Mouse (Mus musculus) NIH3T3 (cell line): ENCODE results near the gene Col7a1.

Experiments used
- DNase-seq: peaks from one replicate; pipeline ENCODE4 v3.0.0-alpha.2; 2012; ENCODE audit warnings: low read depth

The Col7a1 gene

DNA sequence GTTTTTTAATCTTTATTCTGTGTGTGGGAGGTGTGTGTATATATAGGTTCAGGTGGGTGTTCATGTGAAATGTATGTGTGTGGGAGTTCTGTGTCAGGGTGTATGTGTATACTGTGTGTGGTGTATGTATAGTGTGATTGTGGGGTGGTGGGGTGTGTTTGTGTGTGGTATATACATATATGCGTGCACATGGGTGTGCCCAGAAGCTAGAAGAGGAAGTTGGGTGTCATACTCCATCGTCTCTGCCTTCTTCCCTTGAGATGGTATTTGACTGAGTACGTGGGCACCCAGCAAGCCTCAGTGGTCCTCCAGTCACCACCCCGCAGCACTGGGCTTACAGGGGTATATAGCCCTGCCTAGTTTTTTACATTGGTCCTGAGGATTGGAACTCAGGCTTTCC is 68.0 kb downstream of the Col7a1 start:
- DNase-seq = no peak

DNA sequence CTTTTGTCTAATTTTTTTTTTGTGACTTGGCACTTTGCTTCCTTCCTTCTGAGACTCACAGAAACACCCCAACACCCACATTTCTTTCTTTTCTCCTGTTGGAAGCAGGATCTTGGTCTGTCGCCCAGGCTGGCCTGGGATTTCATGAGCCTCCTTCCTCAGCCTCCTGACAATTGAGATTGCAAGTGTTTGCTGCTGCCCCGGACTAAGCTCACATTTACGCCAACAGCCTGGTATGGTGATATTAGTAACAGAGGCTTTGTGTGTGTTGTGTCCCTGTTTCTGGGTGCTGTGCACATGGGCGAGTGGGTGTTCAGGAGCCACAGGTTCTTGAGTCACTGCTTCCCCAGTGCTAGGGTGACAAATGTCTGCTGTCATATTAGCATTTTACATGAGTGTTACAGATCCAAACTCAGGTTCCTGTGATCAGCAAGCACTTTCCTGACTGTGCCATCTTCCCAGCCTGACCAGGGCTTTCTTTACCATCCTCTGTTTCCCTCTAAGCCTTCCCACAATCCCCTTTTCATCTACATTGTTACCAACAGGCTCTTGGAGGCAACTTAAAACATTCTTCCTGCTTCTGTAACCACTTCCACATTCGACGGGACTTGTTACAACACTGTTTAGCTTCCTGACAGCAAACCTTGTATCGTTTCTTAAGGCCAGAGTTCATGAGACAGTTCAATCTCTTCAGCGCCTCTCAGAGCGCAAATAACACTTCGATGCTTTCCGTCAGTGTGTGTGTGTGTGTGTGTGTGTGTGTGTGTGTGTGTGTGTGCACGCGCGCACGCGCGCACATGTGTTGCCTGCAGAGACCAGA is 69.7 kb downstream of the Col7a1 start:
- DNase-seq = no peak

DNA sequence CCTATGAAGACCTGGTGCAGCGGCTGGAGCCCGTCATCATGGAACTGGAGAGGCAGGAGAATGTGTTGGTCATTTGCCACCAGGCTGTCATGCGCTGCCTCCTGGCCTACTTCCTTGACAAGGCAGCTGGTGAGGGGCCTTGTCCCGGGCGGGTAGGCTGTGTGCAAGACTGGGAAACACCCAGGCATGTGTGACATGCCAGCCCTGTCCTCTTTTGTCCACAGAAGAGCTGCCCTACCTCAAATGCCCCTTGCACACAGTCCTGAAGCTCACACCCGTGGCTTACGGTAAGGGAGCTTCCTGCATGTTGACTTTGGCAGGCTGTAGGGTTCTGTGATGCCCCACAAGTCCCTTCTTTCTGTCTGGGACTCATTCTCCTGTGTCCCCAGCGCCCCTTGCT is 74.1 kb downstream of the Col7a1 start:
- DNase-seq = no peak

DNA sequence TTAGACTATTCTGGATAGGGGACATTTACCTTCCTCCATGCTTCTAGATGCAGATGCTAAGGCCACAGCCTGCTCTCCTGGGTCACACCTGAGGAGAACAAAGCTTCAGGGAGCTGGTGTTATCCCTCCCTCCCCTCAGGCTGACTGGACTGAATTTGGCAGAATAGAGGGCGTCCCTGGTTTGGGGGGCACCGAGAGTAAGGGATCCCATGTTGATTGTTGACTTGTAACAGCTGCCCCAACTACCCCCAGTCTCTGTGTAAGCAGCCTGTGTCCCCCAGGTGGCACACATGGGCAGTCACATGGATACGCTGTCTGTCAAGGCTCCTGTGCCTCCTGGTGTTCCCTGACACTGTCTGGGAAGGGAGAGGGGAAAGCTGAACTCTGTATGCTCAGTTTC is 75.0 kb downstream of the Col7a1 start:
- DNase-seq = no peak

DNA sequence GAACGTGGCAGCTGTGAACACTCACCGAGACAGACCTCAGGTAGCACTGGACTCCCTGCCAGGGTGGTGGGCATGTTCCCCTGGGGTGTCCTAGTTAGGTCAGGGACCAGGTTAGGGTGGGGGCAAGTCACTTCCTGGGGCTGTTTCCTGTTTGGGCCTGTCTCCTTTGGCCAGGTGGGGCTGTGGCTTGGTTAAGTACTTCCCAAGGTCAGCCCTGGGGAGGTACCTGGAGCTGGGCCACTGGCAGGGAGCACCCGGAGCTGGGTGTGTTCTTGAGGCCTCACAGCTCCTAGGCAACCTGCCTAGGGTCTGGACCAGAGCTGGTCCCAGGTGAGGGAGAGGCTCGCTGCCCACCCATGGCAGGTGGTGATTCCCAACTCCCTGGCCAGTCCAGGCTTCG is 75.5 kb downstream of the Col7a1 start:
- DNase-seq = no peak

DNA sequence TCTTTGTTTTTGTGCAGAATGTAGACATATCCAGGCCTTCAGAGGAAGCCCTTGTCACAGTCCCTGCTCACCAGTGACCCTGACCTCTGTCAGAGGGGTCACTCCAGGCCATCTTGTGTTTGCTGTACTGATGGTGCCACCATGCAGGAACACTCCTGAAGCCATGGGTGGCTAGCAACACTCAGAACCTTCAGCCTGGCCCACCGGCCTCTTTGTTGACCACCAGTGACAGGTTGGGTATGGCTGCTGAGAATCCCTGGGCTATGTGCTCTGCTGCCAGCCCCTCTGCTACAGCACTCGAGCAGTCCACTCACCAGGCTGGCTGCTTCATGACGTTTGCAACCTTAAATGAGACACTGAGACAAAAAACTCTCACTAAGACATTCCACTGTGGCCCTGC is 76.9 kb downstream of the Col7a1 start:
- DNase-seq = no peak

DNA sequence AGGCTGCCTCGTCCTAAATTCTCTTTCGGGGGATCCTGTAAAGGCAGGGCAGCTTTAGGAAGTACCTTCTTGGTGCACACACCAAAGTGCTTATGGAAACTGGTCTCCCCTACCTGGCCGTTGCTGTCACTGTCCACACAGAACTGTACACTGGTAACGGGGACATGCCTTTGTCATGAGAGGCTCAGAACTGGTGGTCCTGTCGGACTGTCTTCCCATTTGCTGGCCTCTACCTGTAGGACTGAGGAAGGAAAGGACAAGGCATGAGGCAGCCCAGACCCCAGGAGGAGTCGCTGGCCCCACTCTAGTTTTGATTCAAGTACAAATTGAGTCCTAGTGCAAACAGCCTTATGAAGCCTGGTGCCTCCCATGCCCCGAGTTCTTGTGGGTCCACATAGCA is 77.6 kb downstream of the Col7a1 start:
- DNase-seq = no peak

DNA sequence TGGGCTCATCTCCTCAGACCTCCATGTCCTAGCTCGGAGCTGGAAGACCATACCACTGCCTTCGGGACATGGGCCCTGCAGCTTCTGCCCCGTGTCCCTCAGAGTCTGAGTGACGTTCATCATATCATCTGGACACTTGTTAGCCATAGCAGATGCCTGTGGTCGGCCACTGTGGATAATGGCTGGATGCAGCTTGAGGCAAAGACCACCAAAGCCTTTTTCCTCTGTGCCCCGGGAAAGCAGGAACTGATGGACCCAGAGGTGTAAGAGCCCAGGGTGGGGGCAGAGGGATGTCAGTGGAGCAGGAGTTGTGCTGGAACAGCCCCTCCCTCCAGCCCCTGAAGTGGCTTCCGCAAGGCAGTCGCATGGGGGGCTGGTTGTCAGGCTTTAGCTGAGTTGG is 78.3 kb downstream of the Col7a1 start:
- DNase-seq = no peak

DNA sequence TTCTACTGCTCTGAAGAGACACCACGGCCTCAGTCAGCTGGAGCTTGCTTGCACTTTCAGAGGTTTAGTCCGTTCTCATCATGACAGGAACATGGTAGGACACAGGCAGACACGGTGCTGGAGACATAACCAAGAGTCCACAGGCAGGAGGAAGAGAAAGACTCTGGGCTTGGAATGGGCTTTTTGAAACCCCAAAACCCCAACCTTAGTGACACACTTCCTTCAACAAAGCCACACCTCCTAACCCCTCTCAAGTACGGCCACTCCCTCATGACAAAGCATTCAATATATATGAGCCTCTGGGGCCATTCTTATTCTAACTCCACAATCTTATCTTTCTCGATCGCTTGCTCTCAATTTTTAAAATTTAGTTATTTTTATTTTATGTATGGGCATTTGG is 79.0 kb downstream of the Col7a1 start:
- DNase-seq = no peak
